Mouse (Mus musculus) bone marrow, adult 2 months (tissue): ENCODE data around the gene Farp1.

Experiments used
- CTCF ChIP-seq: fragments of 200-500 bp; IDR thresholded peaks from 2 replicates; pipeline ENCODE4 v1.5.1; 2011; ENCODE audit warnings: low read length, control low read depth; ENCODE audit not compliant: control insufficient read depth, insufficient read depth
- POLR2A ChIP-seq: fragments of 200-500 bp; IDR thresholded peaks from 2 replicates; pipeline ENCODE4 v1.6.1; 2011; ENCODE audit warnings: low read depth, mild to moderate bottlenecking, control low read depth, low read length, borderline replicate concordance; ENCODE audit not compliant: control insufficient read depth

DNA sequence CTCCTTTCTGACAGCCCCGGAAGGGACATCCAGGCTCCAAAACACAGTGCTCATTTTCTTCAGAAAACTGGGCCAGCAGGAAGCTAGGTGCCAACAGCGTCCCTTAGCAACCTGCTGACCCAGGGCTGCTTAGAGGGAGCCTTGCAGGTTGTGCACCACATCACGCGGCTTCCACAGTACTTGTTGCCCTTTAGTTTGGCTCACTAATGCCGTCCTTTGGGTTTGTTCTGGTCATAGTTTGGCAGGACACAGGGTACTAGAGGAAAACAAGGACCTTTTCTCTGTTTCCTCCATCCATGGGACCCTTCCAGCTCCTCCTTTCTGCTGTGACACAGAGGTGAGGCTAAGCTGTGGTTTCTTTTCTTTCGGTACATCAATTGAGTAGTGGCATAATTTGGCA, 78.8 kb downstream of the Farp1 start:
- TF ChIP-seq CTCF (no peak), POLR2A (no peak)
